Mouse (Mus musculus): ENCODE results near the gene Cdt1. TPM values are rescaled to one million over a fixed set of nuclear protein-coding genes. Genes with fewer than 3 reads are reported as not detected.
A peak's percentile ranks its signal among the peaks of the same experiment; 100 is the strongest.
"Not testable (repeated sequence)": the region's sequence is repeated elsewhere in the genome, so short reads cannot be mapped to it uniquely, and the experiment has no call there.

The Cdt1 gene
- polyA plus RNA-seq, 1 experiment from 2014 or later, result 37.0 TPM

DNA sequence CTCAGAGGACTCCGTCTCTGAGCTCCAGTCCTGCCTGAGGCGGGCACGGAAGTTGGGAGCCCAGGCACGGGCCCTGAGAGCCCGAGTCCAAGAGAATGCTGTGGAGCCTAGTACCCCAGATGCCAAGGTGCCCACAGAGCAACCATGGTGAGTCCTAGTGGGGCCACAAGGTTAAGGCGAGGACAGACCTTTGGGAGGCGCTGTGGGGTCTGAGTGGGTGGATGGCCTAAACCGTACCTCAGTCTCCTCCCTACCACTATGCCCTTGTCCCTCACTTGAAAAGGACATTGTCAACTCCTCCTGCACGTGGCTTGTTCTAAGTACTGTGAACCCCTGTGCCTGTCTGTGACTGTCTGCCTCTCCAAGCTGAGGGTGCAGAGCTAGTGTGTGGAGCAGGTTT is 1.5 kb downstream of the Cdt1 start:
- no peak for ATAC-seq (ENCODE audit: insufficient read depth, low FRiP score, low read depth)
- peaks cover 23% of the 10 kb centered on the region for H3K4me1 ChIP-seq
- peaks cover 41% of the 10 kb centered on the region for H3K36me3 ChIP-seq
- no peak overlapping the region for H3K27ac ChIP-seq
- WGBS, result 56% methylated on average over 9 of the region's 9 CpGs
- H3K9me3 ChIP-seq, result no peaks in the 10 kb centered on the region
- no peaks in the 10 kb centered on the region for H3K27me3 ChIP-seq (replicated peaks)
- H3K9ac ChIP-seq, result peak overlapping the region; percentile 42
- H3K4me3 ChIP-seq (replicated peaks), result peak overlapping the region; percentile 95
- H3K4me2 ChIP-seq, result peak overlapping the region; percentile 84

GRCm38 (mm10) chr8:122569996-122570395 is 2.2 kb downstream of the Cdt1 start:
- no peaks in the 10 kb centered on the region for H3K9me3 ChIP-seq
- peaks cover 30% of the 10 kb centered on the region for H3K4me1 ChIP-seq
- peaks cover 41% of the 10 kb centered on the region for H3K36me3 ChIP-seq
- no peaks in the 10 kb centered on the region for H3K27me3 ChIP-seq (replicated peaks)
- H3K27ac ChIP-seq, result no peak overlapping the region
- 93% methylated on average over 16 of the region's 16 CpGs for WGBS
- no peak for ATAC-seq (ENCODE audit: insufficient read depth, low FRiP score, low read depth)
- H3K4me3 ChIP-seq (replicated peaks), result no peak overlapping the region
- no peak overlapping the region for H3K9ac ChIP-seq
- peak overlapping the region; percentile 84; the same call in 1 of the 2 replicates for H3K4me2 ChIP-seq

DNA sequence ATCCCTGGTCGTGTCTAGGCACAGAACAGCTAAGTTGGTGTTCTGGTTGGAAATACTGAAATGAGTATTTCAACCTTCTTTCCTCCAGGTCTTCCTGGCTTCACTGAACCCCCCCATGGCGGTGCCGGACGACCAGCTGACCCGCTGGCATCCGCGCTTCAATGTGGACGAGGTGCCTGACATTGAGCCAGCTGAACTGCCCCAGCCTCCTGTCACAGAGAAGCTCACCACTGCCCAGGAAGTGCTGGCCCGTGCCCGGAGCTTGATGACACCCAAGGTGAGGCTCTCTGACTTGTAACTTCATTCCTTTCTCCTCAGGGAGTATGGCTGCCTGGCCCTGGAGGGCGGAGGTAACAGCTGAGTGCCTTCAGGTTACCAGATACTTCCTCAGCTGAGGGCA is 3.3 kb downstream of the Cdt1 start:
- no peak for ATAC-seq (ENCODE audit: insufficient read depth, low FRiP score, low read depth)
- Histone ChIP-seq H3K36me3 (peaks cover 41% of the 10 kb centered on the region), H3K9ac (no peak overlapping the region), H3K4me3 (replicated peaks) (no peak overlapping the region), H3K27ac (no peak overlapping the region), H3K9me3 (no peaks in the 10 kb centered on the region), H3K4me2 (no peak overlapping the region), H3K27me3 (replicated peaks) (no peaks in the 10 kb centered on the region), H3K4me1 (peaks cover 41% of the 10 kb centered on the region)
- WGBS, result 89% methylated on average over 11 of the region's 11 CpGs

DNA sequence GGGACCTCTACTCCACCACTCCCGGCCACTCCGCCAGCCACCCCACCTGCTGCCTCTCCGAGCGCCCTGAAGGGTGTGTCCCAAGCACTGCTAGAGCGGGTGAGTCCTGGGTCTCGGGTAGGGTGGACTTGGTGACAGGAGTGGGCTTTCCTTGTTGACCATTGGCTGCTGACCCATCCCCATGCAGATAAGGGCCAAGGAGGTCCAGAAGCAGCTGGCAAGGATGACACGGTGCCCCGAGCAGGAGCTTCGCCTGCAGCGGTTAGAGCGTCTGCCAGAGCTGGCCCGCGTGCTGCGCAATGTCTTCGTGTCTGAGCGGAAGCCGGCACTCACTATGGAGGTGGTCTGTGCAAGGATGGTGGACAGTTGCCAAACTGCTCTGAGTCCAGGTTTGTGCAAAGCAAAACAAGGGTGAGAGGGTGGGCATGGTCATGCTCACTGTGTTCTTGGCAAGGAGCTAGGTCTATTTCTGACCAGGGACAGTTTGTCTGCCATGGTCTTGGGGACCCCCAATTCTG is 4.0 kb downstream of the Cdt1 start:
- no peak overlapping the region for H3K4me3 ChIP-seq (replicated peaks)

DNA sequence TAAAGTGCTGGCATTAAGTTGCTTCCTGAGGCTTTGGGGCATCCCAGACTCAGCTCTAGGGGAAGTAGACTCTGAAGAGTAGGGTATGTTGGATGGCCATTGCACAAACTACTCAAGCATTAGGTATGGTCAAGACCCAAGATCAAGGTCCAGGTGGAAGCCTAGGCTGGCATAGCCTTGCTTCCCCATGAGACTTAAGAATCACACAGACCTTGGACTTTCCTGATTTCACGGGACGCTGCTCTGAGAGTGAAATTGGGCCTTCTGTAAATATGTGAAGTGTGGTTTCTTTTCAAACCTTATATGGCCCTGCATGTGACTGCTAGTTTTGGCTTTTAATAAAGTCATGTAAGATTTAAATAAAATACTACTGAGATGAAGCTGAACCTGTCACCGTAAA is 4.9 kb downstream of the Cdt1 start:
- Histone ChIP-seq H3K4me2 (no peak overlapping the region), H3K4me3 (replicated peaks) (no peak overlapping the region), H3K4me1 (peaks cover 36% of the 10 kb centered on the region), H3K27ac (no peak overlapping the region), H3K27me3 (replicated peaks) (no peaks in the 10 kb centered on the region), H3K9ac (no peak overlapping the region), H3K36me3 (peaks cover 41% of the 10 kb centered on the region), H3K9me3 (no peaks in the 10 kb centered on the region)
- no peak for ATAC-seq (ENCODE audit: insufficient read depth, low FRiP score, low read depth)
- 87% methylated on average over 3 of the region's 3 CpGs for WGBS

More for the DNA sequence above, 4.0 kb downstream of the Cdt1 start:
- no peak for ATAC-seq (ENCODE audit: insufficient read depth, low FRiP score, low read depth)
- Histone ChIP-seq H3K27me3 (replicated peaks) (no peaks in the 10 kb centered on the region), H3K4me2 (no peak overlapping the region), H3K36me3 (peaks cover 41% of the 10 kb centered on the region), H3K9ac (no peak overlapping the region), H3K4me1 (peaks cover 36% of the 10 kb centered on the region), H3K9me3 (no peaks in the 10 kb centered on the region), H3K27ac (no peak overlapping the region)
- 89% methylated on average over 17 of the region's 17 CpGs for WGBS

- not testable (repeated sequence) for H3K9ac ChIP-seq; H3K27ac ChIP-seq; H3K4me3 ChIP-seq (replicated peaks); ATAC-seq (ENCODE audit: insufficient read depth, low FRiP score, low read depth); H3K9me3 ChIP-seq; H3K4me2 ChIP-seq; H3K27me3 ChIP-seq (replicated peaks)
- Histone ChIP-seq H3K4me1 (peaks cover 36% of the 10 kb centered on the region), H3K36me3 (peaks cover 41% of the 10 kb centered on the region)
- 50% methylated on average over 4 of the region's 4 CpGs for WGBS
Measured at GRCm38 (mm10) chr8:122573176-122573575, 5.4 kb downstream of the Cdt1 start.

GRCm38 (mm10) chr8:122573577-122573976 is 5.8 kb downstream of the Cdt1 start:
- ATAC-seq (ENCODE audit: insufficient read depth, low FRiP score, low read depth), result no peak
- H3K27me3 ChIP-seq (replicated peaks), result no peaks in the 10 kb centered on the region
- WGBS, result 57% methylated on average over 9 of the region's 9 CpGs
- no peak overlapping the region for H3K27ac ChIP-seq
- H3K9me3 ChIP-seq, result no peaks in the 10 kb centered on the region
- H3K9ac ChIP-seq, result no peak overlapping the region
- H3K4me1 ChIP-seq, result peaks cover 36% of the 10 kb centered on the region
- no peak overlapping the region for H3K4me3 ChIP-seq (replicated peaks)
- H3K4me2 ChIP-seq, result no peak overlapping the region
- peaks cover 41% of the 10 kb centered on the region for H3K36me3 ChIP-seq

DNA sequence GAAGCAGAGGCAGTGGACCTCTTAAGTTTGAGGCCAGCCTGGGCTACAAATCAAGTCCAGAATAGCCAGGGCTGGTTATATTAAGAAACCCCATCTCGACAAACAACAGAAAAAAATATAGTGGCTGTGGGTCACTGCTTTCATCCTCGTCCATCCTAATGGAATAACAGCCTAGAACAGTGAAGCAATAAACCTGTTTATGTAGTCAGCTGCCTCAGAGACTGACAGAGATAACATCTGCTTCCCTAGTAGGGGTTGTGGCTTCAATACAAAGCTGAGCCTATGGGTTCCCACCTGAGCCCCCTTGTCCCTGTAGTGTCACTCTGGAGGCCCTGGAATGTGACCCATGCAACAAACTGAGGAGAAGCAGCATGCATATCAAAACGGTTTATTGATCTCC is 6.4 kb downstream of the Cdt1 start:
- Histone ChIP-seq H3K4me2 (peak overlapping the region; percentile 82), H3K9me3 (no peaks in the 10 kb centered on the region), H3K9ac (no peak overlapping the region), H3K4me3 (replicated peaks) (no peak overlapping the region), H3K4me1 (peaks cover 34% of the 10 kb centered on the region), H3K36me3 (peaks cover 41% of the 10 kb centered on the region), H3K27ac (peak overlapping the region; percentile 76), H3K27me3 (replicated peaks) (no peaks in the 10 kb centered on the region)
- ATAC-seq (ENCODE audit: insufficient read depth, low FRiP score, low read depth), result no peak
- WGBS, result 28% methylated on average over 3 of the region's 3 CpGs

DNA sequence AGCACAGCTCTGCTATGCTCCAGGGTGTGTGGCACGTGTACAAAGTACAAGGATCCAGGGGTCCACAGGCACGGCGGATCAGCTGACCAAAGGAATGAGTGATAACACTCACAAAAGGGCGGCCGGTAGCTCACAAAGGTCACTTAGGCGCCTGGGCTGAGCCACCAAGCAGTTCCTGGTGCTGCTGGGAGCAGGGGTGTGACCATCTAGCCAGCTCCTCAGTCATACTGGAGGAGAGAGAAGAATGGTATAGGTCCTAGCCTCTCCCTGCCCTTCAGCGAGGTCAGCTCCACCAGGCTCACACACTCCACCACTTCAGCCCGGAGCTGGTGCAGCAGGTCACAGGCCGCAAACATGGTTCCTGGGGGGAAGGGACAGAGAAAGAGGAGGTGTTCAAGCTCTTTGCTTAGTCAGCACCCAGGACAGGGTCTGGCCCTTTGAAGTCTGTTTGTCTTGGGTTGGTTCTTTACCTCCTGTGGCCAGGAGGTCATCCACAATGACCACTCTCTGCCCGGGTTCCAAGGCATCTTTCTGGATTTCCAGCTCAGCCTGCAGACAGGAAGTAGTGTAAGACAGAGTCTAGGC is 6.9 kb downstream of the Cdt1 start:
- Histone ChIP-seq H3K4me2 (peak overlapping the region; percentile 82), H3K4me1 (peaks cover 32% of the 10 kb centered on the region), H3K9ac (0 out of 2 replicates have a peak overlapping the region, but pooled peaks have one; percentile 19), H3K27me3 (replicated peaks) (no peaks in the 10 kb centered on the region), H3K4me3 (replicated peaks) (peak overlapping the region; percentile 67), H3K36me3 (peaks cover 36% of the 10 kb centered on the region), H3K9me3 (no peaks in the 10 kb centered on the region), H3K27ac (peak overlapping the region; percentile 76)
- ATAC-seq (ENCODE audit: insufficient read depth, low FRiP score, low read depth), result peak; percentile 13; the same call in 1 of the 2 replicates
- WGBS, result 20% methylated on average over 10 of the region's 10 CpGs

- peaks cover 30% of the 10 kb centered on the region for H3K36me3 ChIP-seq
- H3K27me3 ChIP-seq (replicated peaks), result no peaks in the 10 kb centered on the region
- no peaks in the 10 kb centered on the region for H3K9me3 ChIP-seq
- WGBS, result 59% methylated on average over 8 of the region's 8 CpGs
- peak overlapping the region; percentile 76 for H3K27ac ChIP-seq
- ATAC-seq (ENCODE audit: insufficient read depth, low FRiP score, low read depth), result no peak
- H3K4me3 ChIP-seq (replicated peaks), result peak overlapping the region; percentile 67
- H3K4me2 ChIP-seq, result peak overlapping the region; percentile 82
- H3K9ac ChIP-seq, result peak overlapping the region; percentile 19; the same call in 1 of the 2 replicates
- peaks cover 30% of the 10 kb centered on the region for H3K4me1 ChIP-seq
Measured at GRCm38 (mm10) chr8:122575286-122575685, 7.5 kb downstream of the Cdt1 start.

DNA sequence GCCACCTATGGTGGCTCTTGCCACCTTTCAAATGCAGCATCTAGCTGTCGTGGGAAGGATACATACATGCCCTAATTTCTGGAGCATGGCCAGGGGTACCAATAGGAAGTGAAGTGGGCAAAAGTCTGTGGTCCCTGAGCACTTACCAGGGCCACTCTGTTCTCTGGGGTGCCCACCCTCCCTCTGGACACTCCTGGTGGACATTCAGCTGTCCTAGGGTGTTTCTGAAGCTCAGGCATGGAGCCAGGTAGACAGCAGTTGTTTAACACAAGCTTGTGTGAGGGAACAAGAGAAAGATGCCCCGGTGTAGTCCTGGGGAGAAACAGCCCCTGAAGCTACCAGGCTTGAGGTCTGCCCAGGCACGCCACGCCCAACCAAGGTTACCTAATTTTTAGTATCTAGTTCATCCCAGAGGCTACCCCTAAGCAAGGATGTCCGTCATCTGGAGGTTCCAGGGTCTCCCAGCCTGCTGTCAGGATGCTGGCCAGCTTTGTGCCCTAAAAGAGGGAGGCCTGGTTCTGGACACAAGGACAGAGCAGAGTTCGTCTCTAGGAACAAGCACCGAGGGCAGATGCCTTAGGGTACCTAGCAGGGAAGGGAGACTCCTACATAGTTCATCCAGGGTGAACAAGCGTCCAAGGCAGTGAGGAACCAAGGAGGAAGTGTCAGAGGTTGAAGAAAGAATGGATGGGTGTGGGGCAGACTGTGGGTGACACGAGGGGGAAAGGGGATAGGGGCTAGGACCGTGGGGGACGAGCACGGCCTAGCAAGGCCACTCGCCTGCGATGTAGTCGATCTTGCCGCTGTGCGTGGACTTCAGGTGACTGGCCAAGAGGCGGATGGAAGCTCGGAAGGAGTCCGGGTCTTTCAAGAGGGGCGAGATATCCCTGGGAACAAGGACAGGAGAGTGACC is 8.2 kb downstream of the Cdt1 start:
- no peaks in the 10 kb centered on the region for H3K27me3 ChIP-seq (replicated peaks)
- H3K4me3 ChIP-seq (replicated peaks), result peak overlapping the region; percentile 67
- peak overlapping the region; percentile 72 for H3K27ac ChIP-seq
- H3K36me3 ChIP-seq, result peaks cover 23% of the 10 kb centered on the region
- H3K4me1 ChIP-seq, result peaks cover 35% of the 10 kb centered on the region
- no peaks in the 10 kb centered on the region for H3K9me3 ChIP-seq
- peak overlapping the region; percentile 82 for H3K4me2 ChIP-seq
- peak; percentile 4; the same call in 1 of the 2 replicates for ATAC-seq (ENCODE audit: insufficient read depth, low FRiP score, low read depth)
- WGBS, result 13% methylated on average over 21 of the region's 21 CpGs
- H3K9ac ChIP-seq, result peak overlapping the region; percentile 60

GRCm38 (mm10) chr8:122576648-122577022 is 8.8 kb downstream of the Cdt1 start, which contains the start of gene Aprt:
Gene Aprt, minus strand, starts transcription at chr8:122576909.
- Histone ChIP-seq H3K4me2 (peak within 1 kb of the TSS; percentile 82), H3K4me3 (replicated peaks) (peak within 1 kb of the TSS; percentile 67), H3K9me3 (no peaks in the 10 kb centered on the region), H3K27me3 (replicated peaks) (no peaks in the 10 kb centered on the region), H3K36me3 (peaks cover 17% of the 10 kb centered on the region), H3K27ac (peak within 1 kb of the TSS; percentile 72), H3K4me1 (peaks cover 39% of the 10 kb centered on the region), H3K9ac (peak within 1 kb of the TSS; percentile 60)
- WGBS, result 1% methylated on average over 39 of the region's 39 CpGs
- ATAC-seq (ENCODE audit: insufficient read depth, low FRiP score, low read depth), result peak; percentile 88
